Mouse (Mus musculus) liver, adult 2 months (tissue): ENCODE results near the gene Filip1.

ENCODE experiments used
- CTCF ChIP-seq: fragments of 200-500 bp; IDR thresholded peaks from 2 replicates; pipeline ENCODE4 v1.5.1; 2011; ENCODE audit warnings: low read depth, low read length, control low read depth
- POLR2A ChIP-seq: fragments of 200-500 bp; IDR thresholded peaks from 2 replicates; pipeline ENCODE4 v1.6.1; 2011; ENCODE audit warnings: low read length, control low read depth; ENCODE audit not compliant: insufficient read depth; ENCODE audit errors: extremely low read depth

- TF ChIP-seq CTCF, result no peak
- TF ChIP-seq POLR2A, result no peak
Observed at GRCm38 (mm10) chr9:79938416-79939206, 74.0 kb downstream of the Filip1 start.
